Mouse (Mus musculus) kidney, adult 2 months (tissue): Measurements from ENCODE around the gene Gadl1.

Source experiments
- CTCF ChIP-seq: fragments of 200-500 bp; conservative IDR thresholded peaks from 2 replicates; pipeline ENCODE4 v1.5.1; 2011; ENCODE audit warnings: low read depth, mild to moderate bottlenecking, control low read depth, low read length, moderate library complexity, mixed read lengths; ENCODE audit not compliant: insufficient read depth, insufficient read length
- POLR2A ChIP-seq: fragments of 200-500 bp; IDR thresholded peaks from one replicate; pipeline ENCODE4 v1.6.1; 2011; ENCODE audit warnings: low read depth, low read length, control low read depth

GRCm38 (mm10) chr9:115870640-115871039 lies 38.6 kb upstream of the Gadl1 start:
- no peak for TF ChIP-seq POLR2A
- no peak for TF ChIP-seq CTCF
